Mouse (Mus musculus) embryonic facial prominence, embryonic 13.5 days (tissue): ENCODE data around the gene Cyp8b1. TPM values are rescaled to one million over a fixed set of nuclear protein-coding genes. Genes with fewer than 3 reads are reported as not detected.

ENCODE experiments used
- ATAC-seq: fragments of 200-750 bp; cut with Nextera tagmentation; 2 replicates; pipeline ENCODE4 v1.8.0; 2017; ENCODE audit warnings: low read depth; ENCODE audit not compliant: insufficient number of reproducible peaks, insufficient read depth, low FRiP score, low TSS enrichment
- H3K27ac ChIP-seq: fragments of 300-500 bp; sonication (generic); 2 replicates; pipeline ENCODE4 v1.5.1; 2015; ENCODE audit warnings: moderate library complexity, mild to moderate bottlenecking, inconsistent platforms
- H3K27me3 ChIP-seq: fragments of 300-500 bp; sonication (generic); 2 replicates; pipeline ENCODE4 v1.6.1; 2015; ENCODE audit warnings: mild to moderate bottlenecking, inconsistent platforms
- H3K36me3 ChIP-seq: fragments of 300-500 bp; sonication (generic); 2 replicates; pipeline ENCODE4 v1.6.1; 2015; ENCODE audit warnings: mild to moderate bottlenecking, inconsistent platforms
- H3K4me1 ChIP-seq: fragments of 300-500 bp; sonication (generic); 2 replicates; pipeline ENCODE4 v1.6.1; 2015; ENCODE audit warnings: inconsistent platforms
- H3K4me2 ChIP-seq: fragments of 300-500 bp; sonication (generic); 2 replicates; pipeline ENCODE4 v1.6.1; 2015; ENCODE audit warnings: moderate library complexity, mild to moderate bottlenecking, inconsistent platforms
- H3K4me3 ChIP-seq: fragments of 300-500 bp; sonication (generic); 2 replicates; pipeline ENCODE4 v1.5.1; 2015; ENCODE audit warnings: mild to moderate bottlenecking, inconsistent platforms
- H3K9ac ChIP-seq: fragments of 300-500 bp; sonication (generic); 2 replicates; pipeline ENCODE4 v1.6.1; 2015; ENCODE audit warnings: mild to moderate bottlenecking, inconsistent platforms
- H3K9me3 ChIP-seq: fragments of 300-500 bp; sonication (generic); 2 replicates; pipeline ENCODE4 v1.6.1; 2016; ENCODE audit warnings: inconsistent platforms
- WGBS: fragments of 180-500 bp; shearing (Covaris S2); methylation state at CpG from one replicate; pipeline ENCODE4 v1.1.7; 2015; ENCODE audit warnings: mixed read lengths; 5-methylcytosine and 5-hydroxymethylcytosine counted together
- polyA plus RNA-seq: library from polyadenylated mRNA; unstranded; fragments of >200 nt; fragmentation: Nextera tagmentation; extraction: Ambion mirVana; gene quantifications from 2 replicates; pipeline ENCODE4 v1.2.1, GENCODE M21; 2015

Gene Cyp8b1
- 0.14 TPM in 1 of 2 replicates, not detected in the other for polyA plus RNA-seq

- no peak for ATAC-seq
- H3K9ac ChIP-seq, result no peak within 1 kb of the TSS
- WGBS, result 80% methylated on average over 8 of the region's 8 CpGs
- no peaks in the 10 kb centered on the region for H3K9me3 ChIP-seq
- H3K4me2 ChIP-seq, result no peak within 1 kb of the TSS
- no peaks in the 10 kb centered on the region for H3K36me3 ChIP-seq
- H3K4me1 ChIP-seq, result no peaks in the 10 kb centered on the region
- no peak within 1 kb of the TSS for H3K27ac ChIP-seq
- no peak within 1 kb of the TSS for H3K4me3 ChIP-seq
- H3K27me3 ChIP-seq, result no peaks in the 10 kb centered on the region
Measured at GRCm38 (mm10) chr9:121916102-121916501, at the start of gene Cyp8b1. Gene Cyp8b1 (minus strand): TSS chr9:121916305.

GRCm38 (mm10) chr9:121964941-121965340 lies 48.8 kb upstream of the Cyp8b1 start:
- Histone ChIP-seq H3K4me1 (peaks cover 9% of the 10 kb centered on the region), H3K27ac (no peak overlapping the region), H3K9ac (no peak overlapping the region), H3K9me3 (no peaks in the 10 kb centered on the region), H3K36me3 (no peaks in the 10 kb centered on the region), H3K4me2 (no peak overlapping the region), H3K4me3 (no peak overlapping the region), H3K27me3 (no peaks in the 10 kb centered on the region)
- ATAC-seq, result no peak; the same call in 1 of the 2 replicates
- WGBS, result 88% methylated on average over 7 of the region's 7 CpGs

- 17% methylated on average over 7 of the region's 7 CpGs for WGBS
- Histone ChIP-seq H3K4me3 (no peak overlapping the region), H3K36me3 (no peaks in the 10 kb centered on the region), H3K4me1 (peaks cover 20% of the 10 kb centered on the region), H3K9me3 (no peaks in the 10 kb centered on the region), H3K27ac (peak overlapping the region; percentile 78), H3K9ac (peak overlapping the region; percentile 32; the same call in 1 of the 2 replicates), H3K4me2 (no peak overlapping the region), H3K27me3 (no peaks in the 10 kb centered on the region)
- no peak for ATAC-seq
Measured at GRCm38 (mm10) chr9:121959966-121960635, 44.0 kb upstream of the Cyp8b1 start.

- H3K9ac ChIP-seq, result no peak overlapping the region
- H3K9me3 ChIP-seq, result no peaks in the 10 kb centered on the region
- H3K4me3 ChIP-seq, result no peak overlapping the region
- no peak overlapping the region for H3K27ac ChIP-seq
- H3K4me2 ChIP-seq, result no peak overlapping the region
- peaks cover 42% of the 10 kb centered on the region for H3K4me1 ChIP-seq
- no peaks in the 10 kb centered on the region for H3K36me3 ChIP-seq
- no peaks in the 10 kb centered on the region for H3K27me3 ChIP-seq
- ATAC-seq, result no peak
- WGBS, result 84% methylated on average over 6 of the region's 6 CpGs
Measured at GRCm38 (mm10) chr9:121952596-121952995, 36.5 kb upstream of the Cyp8b1 start.

- no peaks in the 10 kb centered on the region for H3K9me3 ChIP-seq
- WGBS, result 34% methylated on average over 4 of the region's 4 CpGs
- ATAC-seq, result peak; percentile 62
- H3K4me3 ChIP-seq, result peak overlapping the region; percentile 36
- H3K4me1 ChIP-seq, result peaks cover 42% of the 10 kb centered on the region
- H3K27ac ChIP-seq, result peak overlapping the region; percentile 88
- peak overlapping the region; percentile 60 for H3K4me2 ChIP-seq
- H3K9ac ChIP-seq, result peak overlapping the region; percentile 61
- H3K36me3 ChIP-seq, result no peaks in the 10 kb centered on the region
- H3K27me3 ChIP-seq, result no peaks in the 10 kb centered on the region
Measured at GRCm38 (mm10) chr9:121951114-121951423, 35.0 kb upstream of the Cyp8b1 start.

- no peaks in the 10 kb centered on the region for H3K9me3 ChIP-seq
- 8% methylated on average over 14 of the region's 14 CpGs for WGBS
- H3K36me3 ChIP-seq, result no peaks in the 10 kb centered on the region
- H3K4me3 ChIP-seq, result peak within 1 kb of the TSS; percentile 36
- peak within 1 kb of the TSS; percentile 88 for H3K27ac ChIP-seq
- peak; percentile 84 for ATAC-seq
- peak within 1 kb of the TSS; percentile 60 for H3K4me2 ChIP-seq
- H3K9ac ChIP-seq, result peak within 1 kb of the TSS; percentile 61
- H3K4me1 ChIP-seq, result peaks cover 39% of the 10 kb centered on the region
- no peaks in the 10 kb centered on the region for H3K27me3 ChIP-seq
Measured at GRCm38 (mm10) chr9:121950418-121951113, 34.5 kb upstream of the Cyp8b1 start, which contains the start of gene Fam198a. Gene Fam198a (plus strand): TSS chr9:121950988.

- Histone ChIP-seq H3K27ac (no peak overlapping the region), H3K9ac (no peak overlapping the region), H3K27me3 (no peaks in the 10 kb centered on the region), H3K36me3 (no peaks in the 10 kb centered on the region), H3K4me2 (no peak overlapping the region), H3K4me3 (no peak overlapping the region), H3K9me3 (no peaks in the 10 kb centered on the region), H3K4me1 (peaks cover 29% of the 10 kb centered on the region)
- no peak for ATAC-seq
- WGBS, result 66% methylated on average over 4 of the region's 4 CpGs
Measured at GRCm38 (mm10) chr9:121948431-121948830, 32.3 kb upstream of the Cyp8b1 start.

GRCm38 (mm10) chr9:121947784-121948183 lies 31.7 kb upstream of the Cyp8b1 start:
- no peak for ATAC-seq

GRCm38 (mm10) chr9:121943628-121944027 lies 27.5 kb upstream of the Cyp8b1 start:
- WGBS, result 71% methylated on average over 3 of the region's 3 CpGs
- H3K4me3 ChIP-seq, result no peak overlapping the region
- H3K27me3 ChIP-seq, result no peaks in the 10 kb centered on the region
- no peak overlapping the region for H3K27ac ChIP-seq
- no peak for ATAC-seq
- H3K9me3 ChIP-seq, result no peaks in the 10 kb centered on the region
- H3K4me1 ChIP-seq, result no peaks in the 10 kb centered on the region
- H3K9ac ChIP-seq, result no peak overlapping the region
- H3K36me3 ChIP-seq, result peaks cover 4% of the 10 kb centered on the region
- no peak overlapping the region for H3K4me2 ChIP-seq

More at GRCm38 (mm10) chr9:121947784-121948183, 31.7 kb upstream of the Cyp8b1 start:
- no peak overlapping the region for H3K27ac ChIP-seq
- no peaks in the 10 kb centered on the region for H3K9me3 ChIP-seq
- no peaks in the 10 kb centered on the region for H3K36me3 ChIP-seq
- H3K4me3 ChIP-seq, result no peak overlapping the region
- H3K27me3 ChIP-seq, result no peaks in the 10 kb centered on the region
- peaks cover 29% of the 10 kb centered on the region for H3K4me1 ChIP-seq
- WGBS, result 7% methylated on average over 4 of the region's 4 CpGs
- no peak overlapping the region for H3K9ac ChIP-seq
- H3K4me2 ChIP-seq, result no peak overlapping the region

GRCm38 (mm10) chr9:121943005-121943404 lies 26.9 kb upstream of the Cyp8b1 start:
- H3K36me3 ChIP-seq, result peaks cover 4% of the 10 kb centered on the region
- no peak overlapping the region for H3K4me3 ChIP-seq
- no peaks in the 10 kb centered on the region for H3K4me1 ChIP-seq
- no peak for ATAC-seq
- H3K27ac ChIP-seq, result no peak overlapping the region
- H3K27me3 ChIP-seq, result no peaks in the 10 kb centered on the region
- H3K4me2 ChIP-seq, result no peak overlapping the region
- 90% methylated on average over 3 of the region's 3 CpGs for WGBS
- no peak overlapping the region for H3K9ac ChIP-seq
- H3K9me3 ChIP-seq, result no peaks in the 10 kb centered on the region

- H3K27ac ChIP-seq, result 0 out of 2 replicates have a peak overlapping the region, but pooled peaks have one; percentile 45
Measured at GRCm38 (mm10) chr9:121937944-121938355, 21.8 kb upstream of the Cyp8b1 start.

GRCm38 (mm10) chr9:121937451-121937864 lies 21.4 kb upstream of the Cyp8b1 start:
- ATAC-seq, result no peak
- H3K27ac ChIP-seq, result 0 out of 2 replicates have a peak overlapping the region, but pooled peaks have one; percentile 45
- peak overlapping the region; percentile 53; the same call in 1 of the 2 replicates for H3K9ac ChIP-seq
- peaks cover 4% of the 10 kb centered on the region for H3K36me3 ChIP-seq
- H3K27me3 ChIP-seq, result no peaks in the 10 kb centered on the region
- H3K4me3 ChIP-seq, result peak overlapping the region; percentile 48
- H3K4me1 ChIP-seq, result no peaks in the 10 kb centered on the region
- WGBS, result 54% methylated on average over 6 of the region's 6 CpGs
- no peaks in the 10 kb centered on the region for H3K9me3 ChIP-seq
- peak overlapping the region; percentile 55 for H3K4me2 ChIP-seq

More at GRCm38 (mm10) chr9:121937944-121938355, 21.8 kb upstream of the Cyp8b1 start:
- no peak for ATAC-seq
- H3K36me3 ChIP-seq, result peaks cover 4% of the 10 kb centered on the region
- H3K4me2 ChIP-seq, result peak overlapping the region; percentile 55
- H3K9me3 ChIP-seq, result no peaks in the 10 kb centered on the region
- 57% methylated on average over 21 of the region's 21 CpGs for WGBS
- H3K9ac ChIP-seq, result peak overlapping the region; percentile 68
- H3K4me1 ChIP-seq, result no peaks in the 10 kb centered on the region
- no peaks in the 10 kb centered on the region for H3K27me3 ChIP-seq
- peak overlapping the region; percentile 48 for H3K4me3 ChIP-seq
